Mouse (Mus musculus) embryonic facial prominence, embryonic 13.5 days (tissue): Measurements from ENCODE around the gene Cd3eap. TPM values are rescaled to one million over a fixed set of nuclear protein-coding genes. Genes with fewer than 3 reads are reported as not detected.

Experiments
- ATAC-seq: fragments of 200-750 bp; cut with Nextera tagmentation; 2 replicates; pipeline ENCODE4 v1.8.0; 2017; ENCODE audit warnings: low read depth; ENCODE audit not compliant: insufficient number of reproducible peaks, insufficient read depth, low FRiP score, low TSS enrichment
- H3K27ac ChIP-seq: fragments of 300-500 bp; sonication (generic); 2 replicates; pipeline ENCODE4 v1.5.1; 2015; ENCODE audit warnings: moderate library complexity, mild to moderate bottlenecking, inconsistent platforms
- H3K27me3 ChIP-seq: fragments of 300-500 bp; sonication (generic); 2 replicates; pipeline ENCODE4 v1.6.1; 2015; ENCODE audit warnings: mild to moderate bottlenecking, inconsistent platforms
- H3K36me3 ChIP-seq: fragments of 300-500 bp; sonication (generic); 2 replicates; pipeline ENCODE4 v1.6.1; 2015; ENCODE audit warnings: mild to moderate bottlenecking, inconsistent platforms
- H3K4me1 ChIP-seq: fragments of 300-500 bp; sonication (generic); 2 replicates; pipeline ENCODE4 v1.6.1; 2015; ENCODE audit warnings: inconsistent platforms
- H3K4me2 ChIP-seq: fragments of 300-500 bp; sonication (generic); 2 replicates; pipeline ENCODE4 v1.6.1; 2015; ENCODE audit warnings: moderate library complexity, mild to moderate bottlenecking, inconsistent platforms
- H3K4me3 ChIP-seq: fragments of 300-500 bp; sonication (generic); 2 replicates; pipeline ENCODE4 v1.5.1; 2015; ENCODE audit warnings: mild to moderate bottlenecking, inconsistent platforms
- H3K9ac ChIP-seq: fragments of 300-500 bp; sonication (generic); 2 replicates; pipeline ENCODE4 v1.6.1; 2015; ENCODE audit warnings: mild to moderate bottlenecking, inconsistent platforms
- H3K9me3 ChIP-seq: fragments of 300-500 bp; sonication (generic); 2 replicates; pipeline ENCODE4 v1.6.1; 2016; ENCODE audit warnings: inconsistent platforms
- WGBS: fragments of 180-500 bp; shearing (Covaris S2); methylation state at CpG from one replicate; pipeline ENCODE4 v1.1.7; 2015; ENCODE audit warnings: mixed read lengths; 5-methylcytosine and 5-hydroxymethylcytosine counted together
- polyA plus RNA-seq: library from polyadenylated mRNA; unstranded; fragments of >200 nt; fragmentation: Nextera tagmentation; extraction: Ambion mirVana; gene quantifications from 2 replicates; pipeline ENCODE4 v1.2.1, GENCODE M21; 2015

Cd3eap gene
- polyA plus RNA-seq, 1 experiment from 2014 or later: 30.5 TPM

GRCm38 (mm10) chr7:19318676-19319075 lies 40.6 kb downstream of the Cd3eap start:
- Histone ChIP-seq H3K4me1 (peaks cover 11% of the 10 kb centered on the region), H3K27ac (no peak overlapping the region), H3K9me3 (no peaks in the 10 kb centered on the region), H3K4me2 (no peak overlapping the region), H3K36me3 (no peaks in the 10 kb centered on the region), H3K9ac (no peak overlapping the region), H3K27me3 (peaks cover 57% of the 10 kb centered on the region), H3K4me3 (no peak overlapping the region)
- no peak for ATAC-seq
- WGBS: 72% methylated on average over 7 of the region's 7 CpGs

GRCm38 (mm10) chr7:19318201-19318600 lies 41.1 kb downstream of the Cd3eap start:
- H3K9me3 ChIP-seq: no peaks in the 10 kb centered on the region
- H3K9ac ChIP-seq: no peak overlapping the region
- no peak for ATAC-seq
- no peaks in the 10 kb centered on the region for H3K36me3 ChIP-seq
- peaks cover 62% of the 10 kb centered on the region for H3K27me3 ChIP-seq
- 67% methylated on average over 2 of the region's 2 CpGs for WGBS
- H3K27ac ChIP-seq: no peak overlapping the region
- no peak overlapping the region for H3K4me3 ChIP-seq
- H3K4me2 ChIP-seq: no peak overlapping the region
- H3K4me1 ChIP-seq: peaks cover 11% of the 10 kb centered on the region

GRCm38 (mm10) chr7:19316451-19317161 lies 42.7 kb downstream of the Cd3eap start:
- Histone ChIP-seq H3K9ac (peak overlapping the region; percentile 0; the same call in 1 of the 2 replicates), H3K4me1 (peaks cover 11% of the 10 kb centered on the region), H3K27me3 (peaks cover 67% of the 10 kb centered on the region), H3K9me3 (no peaks in the 10 kb centered on the region), H3K4me3 (no peak overlapping the region), H3K36me3 (no peaks in the 10 kb centered on the region), H3K27ac (no peak overlapping the region), H3K4me2 (no peak overlapping the region)
- WGBS: 48% methylated on average over 14 of the region's 14 CpGs
- ATAC-seq: no peak

GRCm38 (mm10) chr7:19314033-19314432 lies 45.2 kb downstream of the Cd3eap start:
- H3K27ac ChIP-seq: no peak overlapping the region
- ATAC-seq: no peak
- no peak overlapping the region for H3K9ac ChIP-seq
- H3K27me3 ChIP-seq: peaks cover 61% of the 10 kb centered on the region
- no peak overlapping the region for H3K4me3 ChIP-seq
- H3K36me3 ChIP-seq: no peaks in the 10 kb centered on the region
- no peaks in the 10 kb centered on the region for H3K9me3 ChIP-seq
- H3K4me1 ChIP-seq: peaks cover 10% of the 10 kb centered on the region
- no peak overlapping the region for H3K4me2 ChIP-seq
- WGBS: 47% methylated on average over 5 of the region's 5 CpGs

- Histone ChIP-seq H3K36me3 (no peaks in the 10 kb centered on the region), H3K9ac (no peak overlapping the region), H3K4me3 (no peak overlapping the region), H3K27ac (no peak overlapping the region), H3K4me2 (no peak overlapping the region), H3K9me3 (no peaks in the 10 kb centered on the region), H3K27me3 (peaks cover 48% of the 10 kb centered on the region), H3K4me1 (peaks cover 20% of the 10 kb centered on the region)
- WGBS: 47% methylated on average over 4 of the region's 4 CpGs
- ATAC-seq: no peak
Measured at GRCm38 (mm10) chr7:19311991-19312390, 47.3 kb downstream of the Cd3eap start.

GRCm38 (mm10) chr7:19309884-19310641 lies 49.2 kb downstream of the Cd3eap start, which contains the start of gene Fosb:
Gene Fosb, minus strand, starts transcription at chr7:19310051.
- peaks cover 53% of the 10 kb centered on the region for H3K27me3 ChIP-seq
- H3K4me3 ChIP-seq: peak within 1 kb of the TSS; percentile 66
- peak; percentile 73 for ATAC-seq
- peak within 1 kb of the TSS; percentile 73 for H3K9ac ChIP-seq
- peaks cover 23% of the 10 kb centered on the region for H3K4me1 ChIP-seq
- H3K4me2 ChIP-seq: peak within 1 kb of the TSS; percentile 99
- H3K27ac ChIP-seq: peak within 1 kb of the TSS; percentile 39; the same call in 1 of the 2 replicates
- no peaks in the 10 kb centered on the region for H3K9me3 ChIP-seq
- under 1% methylated on average over 48 of the region's 49 CpGs for WGBS
- H3K36me3 ChIP-seq: no peaks in the 10 kb centered on the region

GRCm38 (mm10) chr7:19309278-19309883 lies 49.9 kb downstream of the Cd3eap start:
- peak overlapping the region; percentile 70 for H3K9ac ChIP-seq
- H3K27me3 ChIP-seq: peaks cover 53% of the 10 kb centered on the region
- no peaks in the 10 kb centered on the region for H3K36me3 ChIP-seq
- peaks cover 30% of the 10 kb centered on the region for H3K4me1 ChIP-seq
- no peak overlapping the region; the same call in 1 of the 2 replicates for H3K27ac ChIP-seq
- peak overlapping the region; percentile 66 for H3K4me3 ChIP-seq
- ATAC-seq: no peak
- 1% methylated on average over 48 of the region's 48 CpGs for WGBS
- H3K9me3 ChIP-seq: no peaks in the 10 kb centered on the region
- peak overlapping the region; percentile 99 for H3K4me2 ChIP-seq

- Histone ChIP-seq H3K36me3 (no peaks in the 10 kb centered on the region), H3K27me3 (peaks cover 53% of the 10 kb centered on the region), H3K27ac (peak overlapping the region; percentile 82), H3K9ac (peak overlapping the region; percentile 70), H3K9me3 (no peaks in the 10 kb centered on the region), H3K4me3 (peak overlapping the region; percentile 66), H3K4me2 (peak overlapping the region; percentile 99), H3K4me1 (peaks cover 36% of the 10 kb centered on the region)
- ATAC-seq: peak; percentile 86
- under 1% methylated on average over 58 of the region's 58 CpGs for WGBS
Measured at GRCm38 (mm10) chr7:19308454-19309277, 50.6 kb downstream of the Cd3eap start.

- 1% methylated on average over 18 of the region's 18 CpGs for WGBS
- Histone ChIP-seq H3K27ac (peak overlapping the region; percentile 82), H3K4me1 (peaks cover 39% of the 10 kb centered on the region), H3K27me3 (peaks cover 54% of the 10 kb centered on the region), H3K36me3 (no peaks in the 10 kb centered on the region), H3K4me3 (peak overlapping the region; percentile 66), H3K9me3 (no peaks in the 10 kb centered on the region), H3K9ac (peak overlapping the region; percentile 66), H3K4me2 (peak overlapping the region; percentile 99)
- 0 out of 2 replicates have a peak, but pooled peaks have one; percentile 50 for ATAC-seq
Measured at GRCm38 (mm10) chr7:19307739-19308453, 51.4 kb downstream of the Cd3eap start.

GRCm38 (mm10) chr7:19306819-19307738 lies 52.2 kb downstream of the Cd3eap start:
- Histone ChIP-seq H3K27ac (no peak overlapping the region), H3K36me3 (no peaks in the 10 kb centered on the region), H3K4me2 (peak overlapping the region; percentile 99), H3K4me1 (peaks cover 40% of the 10 kb centered on the region), H3K9me3 (no peaks in the 10 kb centered on the region), H3K27me3 (peaks cover 57% of the 10 kb centered on the region), H3K4me3 (peak overlapping the region; percentile 66), H3K9ac (no peak overlapping the region)
- WGBS: 70% methylated on average over 25 of the region's 25 CpGs
- ATAC-seq: no peak
